In the genomic region with DNA sequence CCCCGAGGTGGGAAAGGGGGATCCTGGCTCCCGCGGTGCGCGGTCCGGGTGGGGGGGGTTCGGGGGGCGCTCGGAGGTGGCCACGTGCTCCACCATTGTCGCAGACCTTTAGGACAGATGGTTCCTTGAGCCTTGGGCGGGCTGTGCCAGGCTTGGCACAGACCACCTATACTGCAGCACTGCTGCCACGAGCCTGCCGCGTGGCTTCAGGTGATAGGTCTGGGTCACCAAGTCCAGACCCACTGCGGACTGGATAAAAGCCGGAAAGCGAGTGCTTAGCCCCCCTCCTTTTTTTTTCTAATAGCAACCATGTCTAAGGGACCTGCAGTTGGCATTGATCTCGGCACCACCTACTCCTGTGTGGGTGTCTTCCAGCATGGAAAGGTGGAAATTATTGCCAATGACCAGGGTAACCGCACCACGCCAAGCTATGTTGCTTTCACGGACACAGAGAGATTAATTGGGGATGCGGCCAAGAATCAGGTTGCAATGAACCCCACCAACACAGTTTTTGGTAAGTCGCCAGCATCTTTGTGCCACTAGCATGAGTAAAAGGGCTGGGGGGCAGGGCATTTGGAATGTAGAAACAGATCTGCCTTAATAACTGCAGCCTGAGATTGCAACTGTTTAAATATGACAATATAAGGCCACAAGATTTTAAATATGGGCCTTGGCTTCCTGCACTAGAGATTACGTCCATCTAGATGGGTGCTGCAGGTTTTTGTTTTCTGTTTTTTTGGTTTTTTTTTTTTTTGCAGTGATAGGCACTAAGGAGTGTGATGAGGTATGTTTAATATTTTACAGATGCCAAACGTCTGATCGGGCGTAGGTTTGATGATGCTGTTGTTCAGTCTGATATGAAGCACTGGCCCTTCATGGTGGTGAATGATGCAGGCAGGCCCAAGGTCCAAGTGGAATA, we compare ENCODE assay signal across 8 mouse cellular contexts. TPM values are rescaled to one million over a fixed set of nuclear protein-coding genes. Genes with fewer than 3 reads are reported as not detected.
DNase-seq lines count a peak whose midpoint lies in the region; ATAC-seq and TF ChIP-seq lines count a peak whose summit lies in the region.
"Not testable (repeated sequence)": the region's sequence is repeated elsewhere in the genome, so short reads cannot be mapped to it uniquely, and the experiment has no call there.

No protein-coding gene starts in this region.

- DNase-seq in MEL (ENCODE audit: low read depth, low spot score): peak; percentile 69
- DNase-seq in cerebellum, adult 11-12 months: peak; percentile 86
- peak; percentile 66 for DNase-seq in kidney, adult 2 months
- peak; percentile 66 for DNase-seq in limb, embryonic 14.5 days (ENCODE audit: low spot score)
- DNase-seq in mesoderm, embryonic 11.5 days (ENCODE audit: low read depth, low spot score): peak; percentile 62
- DNase-seq in spleen, postnatal 10 days (ENCODE audit: low spot score in 2 of 2): peak; percentile 24 to 48

- ATAC-seq in heart, embryonic 13.5 days (ENCODE audit: extremely low read depth, insufficient number of reproducible peaks, low FRiP score, low TSS enrichment): peak; percentile 0; the same call in 1 of the 2 replicates
- ATAC-seq in limb, embryonic 14.5 days (ENCODE audit: low FRiP score, low read depth): peak; percentile 0; the same call in 1 of the 2 replicates

- not testable (repeated sequence) for H3K27me3 ChIP-seq in MEL (ENCODE audit: control insufficient read depth in 1 of 2, insufficient read depth in 2 of 2, low read length in 2 of 2); heart, embryonic 13.5 days (replicated peaks); kidney, adult 2 months (replicated peaks; ENCODE audit: control insufficient read depth, insufficient read depth, low read length); limb, embryonic 14.5 days (ENCODE audit: control insufficient read depth, insufficient read depth, low read length)

- peaks cover 2 to 19% of the 10 kb centered on the region in 2 experiments; a peak in 3 of 4 replicates for H3K36me3 ChIP-seq in MEL (ENCODE audit: control insufficient read depth in 1 of 2, insufficient read depth in 2 of 2, low read length in 2 of 2)
- peaks cover 49% of the 10 kb centered on the region for H3K36me3 ChIP-seq in heart, embryonic 13.5 days
- peaks cover 24% of the 10 kb centered on the region for H3K36me3 ChIP-seq in kidney, adult 2 months (ENCODE audit: control insufficient read depth, insufficient read depth, low read length)
- peaks cover 43% of the 10 kb centered on the region for H3K36me3 ChIP-seq in limb, embryonic 14.5 days (ENCODE audit: control insufficient read depth, insufficient read depth, low read length)

- not testable (repeated sequence) for TF ChIP-seq RAD21 in MEL (IDR thresholded peaks at IDR 0.05; ENCODE audit: low read depth, low read length)

- not testable (repeated sequence) for TF ChIP-seq CTCF in MEL (IDR thresholded peaks at IDR 0.05 in 2 of 3, conservative IDR thresholded peaks at IDR 0.05 in 1 of 3; ENCODE audit: control insufficient read depth in 1 of 3, insufficient read depth in 1 of 3, low read depth in 2 of 3, low read length in 3 of 3, poor library complexity in 1 of 3, severe bottlenecking in 1 of 3); embryonic fibroblast, embryonic 13.5 days (IDR thresholded peaks at IDR 0.05; ENCODE audit: borderline replicate concordance, insufficient read depth, low read length); kidney, adult 2 months (conservative IDR thresholded peaks at IDR 0.05; ENCODE audit: insufficient read depth, insufficient read length, low read depth, low read length)

- peak overlapping the region; percentile 81 for H3K4me2 ChIP-seq in heart, embryonic 13.5 days
- peak overlapping the region; percentile 59 for H3K4me2 ChIP-seq in limb, embryonic 14.5 days (replicated peaks; ENCODE audit: low read depth, low read length, severe bottlenecking)

- not testable (repeated sequence) for TF ChIP-seq POLR2A in MEL (IDR thresholded peaks at IDR 0.05; ENCODE audit: control insufficient read depth in 1 of 2, insufficient read depth in 1 of 2, low read depth in 1 of 2, low read length in 2 of 2, poor library complexity in 1 of 2); limb, embryonic 14.5 days (IDR thresholded peaks at IDR 0.05; ENCODE audit: borderline replicate concordance, extremely low read depth, insufficient read depth, insufficient read length)
- peak; percentile 48 for TF ChIP-seq POLR2A in embryonic fibroblast, embryonic 13.5 days (IDR thresholded peaks at IDR 0.05; ENCODE audit: low read depth, low read length)
- TF ChIP-seq POLR2A in kidney, adult 2 months (IDR thresholded peaks at IDR 0.05; ENCODE audit: low read depth, low read length): peak; percentile 53

- H3K27ac ChIP-seq in MEL (ENCODE audit: control insufficient read depth, low read depth, low read length): peak overlapping the region; percentile 94
- peak overlapping the region; percentile 78 for H3K27ac ChIP-seq in embryonic fibroblast, embryonic 13.5 days (ENCODE audit: insufficient read depth, low read length)
- H3K27ac ChIP-seq in heart, embryonic 13.5 days (replicated peaks): peak overlapping the region; percentile 96
- peak overlapping the region; percentile 62 for H3K27ac ChIP-seq in kidney, adult 2 months (ENCODE audit: insufficient read depth, low read depth, low read length)
- H3K27ac ChIP-seq in limb, embryonic 14.5 days (replicated peaks; ENCODE audit: low read depth, low read length): peak overlapping the region; percentile 86

- H3K4me3 ChIP-seq in MEL (ENCODE audit: control insufficient read depth in 1 of 2, insufficient read depth in 1 of 2, low read depth in 2 of 2, low read length in 2 of 2): peak overlapping the region; percentile 60 to 97
- peak overlapping the region; percentile 93 for H3K4me3 ChIP-seq in embryonic fibroblast, embryonic 13.5 days (ENCODE audit: insufficient read depth, low read length)
- H3K4me3 ChIP-seq in heart, embryonic 13.5 days: peak overlapping the region; percentile 100
- H3K4me3 ChIP-seq in kidney, adult 2 months (ENCODE audit: insufficient read depth, low read depth, low read length): peak overlapping the region; percentile 98
- peak overlapping the region; percentile 83 for H3K4me3 ChIP-seq in limb, embryonic 14.5 days (replicated peaks; ENCODE audit: low read length)

- TF ChIP-seq EP300 in MEL (IDR thresholded peaks at IDR 0.05; ENCODE audit: low read depth in 1 of 2, low read length in 2 of 2): not testable (repeated sequence)

- peaks cover 0 to 14% of the 10 kb centered on the region in 2 experiments; a peak in 2 of 4 replicates for H3K4me1 ChIP-seq in MEL (ENCODE audit: control insufficient read depth in 1 of 2, insufficient read depth in 2 of 2, low read length in 2 of 2)
- H3K4me1 ChIP-seq in embryonic fibroblast, embryonic 13.5 days (ENCODE audit: control insufficient read depth, insufficient read depth, low read length): peaks cover 13% of the 10 kb centered on the region; the same call in 1 of the 2 replicates
- peaks cover 60% of the 10 kb centered on the region for H3K4me1 ChIP-seq in heart, embryonic 13.5 days
- H3K4me1 ChIP-seq in kidney, adult 2 months (ENCODE audit: control insufficient read depth, insufficient read depth, low read length): peaks cover 17% of the 10 kb centered on the region
- peaks cover 32% of the 10 kb centered on the region for H3K4me1 ChIP-seq in limb, embryonic 14.5 days (ENCODE audit: control insufficient read depth, insufficient read depth, low read length)

- H3K79me2 ChIP-seq in MEL (ENCODE audit: control insufficient read depth, insufficient read depth, low read length, poor library complexity): peaks cover 36% of the 10 kb centered on the region

- peak overlapping the region; percentile 100 for H3K9ac ChIP-seq in MEL (ENCODE audit: control insufficient read depth, low read depth, low read length, poor library complexity, severe bottlenecking)
- H3K9ac ChIP-seq in heart, embryonic 13.5 days: peak overlapping the region; percentile 100
- H3K9ac ChIP-seq in limb, embryonic 14.5 days (ENCODE audit: low read depth, low read length, severe bottlenecking): peak overlapping the region; percentile 96

- H3K9me3 ChIP-seq in MEL (replicated peaks; ENCODE audit: insufficient read depth, low read length); heart, embryonic 13.5 days; limb, embryonic 14.5 days (ENCODE audit: control insufficient read depth, low read length): not testable (repeated sequence)

- under 1% methylated on average over 28 of the region's 28 CpGs for WGBS in heart, embryonic 13.5 days
- 2% methylated on average over 28 of the region's 28 CpGs for whole genome bisulfite sequencing in kidney, adult 2 months
- under 1% methylated on average over 20 of the region's 28 CpGs for WGBS in limb, embryonic 14.5 days

TF ChIP-seq in MEL, 35 proteins besides CTCF, POLR2A, EP300 and RAD21:
- TF ChIP-seq CHD1 (IDR thresholded peaks at IDR 0.05; ENCODE audit: low read depth, low read length): peak; percentile 94
- peak; percentile 22; the same call in 1 of the 2 replicates for TF ChIP-seq ZNF384 (IDR thresholded peaks at IDR 0.05; ENCODE audit: low read depth, low read length)
- peak; percentile 81 for TF ChIP-seq MYC (IDR thresholded peaks at IDR 0.05; ENCODE audit: low read depth, low read length)
- peak; percentile 77 for TF ChIP-seq MAX (IDR thresholded peaks at IDR 0.05; ENCODE audit: low read length)

RNA-seq across cellular contexts. Expression of gene Hspa8, which starts 1.1 kb away (rescaled TPM):
- 2,632 and 5,439 TPM in 2 replicates for total RNA-seq in MEL (2012; rRNA removed)
- polyA plus RNA-seq in MEL (2012; ENCODE audit: insufficient read depth in 1 of 2, insufficient read length in 2 of 2, low read depth in 1 of 2, low replicate concordance in 2 of 2, missing spikeins in 1 of 2): 1,000 to 10,000 TPM in 1 of 2 experiments, 100 to 1,000 TPM in 1; 418 to 3,011 TPM
- 2,507 and 2,625 TPM in 2 replicates for polyA plus RNA-seq in embryonic fibroblast, embryonic 13.5 days (2011; ENCODE audit: insufficient read length, low read depth, missing spikeins)
- polyA plus RNA-seq in heart, embryonic 13.5 days (2015; fragmentation: Nextera tagmentation; extraction: Ambion mirVana): 1,787 and 2,104 TPM in 2 replicates
- polyA plus RNA-seq in kidney, adult 2 months (2012; rRNA removed): 3,384 and 3,621 TPM in 2 replicates
- 2,115 and 2,701 TPM in 2 replicates for polyA plus RNA-seq in limb, embryonic 14.5 days (2012; rRNA removed)
- 1,955 and 2,023 TPM in 2 replicates for polyA plus RNA-seq in limb, embryonic 14.5 days (2014; fragmentation: Nextera tagmentation; extraction: Ambion mirVana)

Comparison
In these comparisons a context has a peak if more than half of its experiments do, and no peak if none do; other contexts are left out.
1. Peak in every context shown above with its lines: DNase-seq, ATAC-seq, H3K4me3 ChIP-seq and H3K27ac ChIP-seq.
2. DNase-seq: peak in every context shown above with its lines; median percentile 86 in cerebellum, adult 11-12 months; 69 in MEL; 66 in kidney, adult 2 months; 66 in limb, embryonic 14.5 days; 62 in mesoderm, embryonic 11.5 days; 36 in spleen, postnatal 10 days.